Mouse (Mus musculus) regulatory T cell (primary cell): ENCODE measurements around the gene Pank2.
"Not testable (repeated sequence)": the region's sequence is repeated elsewhere in the genome, so short reads cannot be mapped to it uniquely, and the experiment has no call there.

Experiments
- in situ Hi-C: fragments of 300-600 bp; cut with MboI, MseI; formaldehyde crosslinking; loops from one replicate; pipeline ENCODE4 v1.15.1; 2025; ENCODE audit warnings: high pct_unique_total_duplicates

The Pank2 gene

GRCm38 (mm10) chr2:131260544-131261307 lies 1.6 kb upstream of the Pank2 start:
- in situ Hi-C loops, result no loop called here

- in situ Hi-C loops, result no loop called here
These were observed 648 bp upstream of the Pank2 start for GRCm38 (mm10) chr2:131261481-131262212.

GRCm38 (mm10) chr2:131262680-131263670 lies 680 bp downstream of the Pank2 start:
- in situ Hi-C loops, result no loop called here

GRCm38 (mm10) chr2:131264027-131264426 lies 1.7 kb downstream of the Pank2 start:
- in situ Hi-C loops, result no loop called here

- in situ Hi-C loops, result loop anchor here (5.0 kb wide), 1 partner anchor 152 kb away; no protein-coding TSS in a partner anchor
These were observed 2.8 kb downstream of the Pank2 start for GRCm38 (mm10) chr2:131265056-131265455.

- in situ Hi-C loops, result loop anchor here (10.0 kb wide), 1 partner anchor 249 kb away; no protein-coding TSS in a partner anchor
These were observed 13.2 kb downstream of the Pank2 start for GRCm38 (mm10) chr2:131275493-131275892.

GRCm38 (mm10) chr2:131276722-131277121 lies 14.4 kb downstream of the Pank2 start:
- in situ Hi-C loops, result loop anchor here (10.0 kb wide), 1 partner anchor 248 kb away; no protein-coding TSS in a partner anchor

GRCm38 (mm10) chr2:131281596-131281995 lies 19.3 kb downstream of the Pank2 start:
- in situ Hi-C loops, result no loop called here

GRCm38 (mm10) chr2:131286276-131286675 lies 24.0 kb downstream of the Pank2 start:
- in situ Hi-C loops, result no loop called here

GRCm38 (mm10) chr2:131290669-131291068 lies 28.4 kb downstream of the Pank2 start:
- in situ Hi-C loops, result no loop called here

GRCm38 (mm10) chr2:131296746-131297261 lies 34.5 kb downstream of the Pank2 start:
- in situ Hi-C loops, result no loop called here

- in situ Hi-C loops, result not testable (repeated sequence)
These were observed 36.4 kb downstream of the Pank2 start for GRCm38 (mm10) chr2:131298674-131299073.

- in situ Hi-C loops, result no loop called here
These were observed 38.2 kb downstream of the Pank2 start for GRCm38 (mm10) chr2:131300485-131300884.

GRCm38 (mm10) chr2:131301635-131302034 lies 39.3 kb downstream of the Pank2 start:
- in situ Hi-C loops, result no loop called here

- in situ Hi-C loops, result no loop called here
These were observed 42.2 kb downstream of the Pank2 start for GRCm38 (mm10) chr2:131304497-131304896.

GRCm38 (mm10) chr2:131305226-131305625 lies 42.9 kb downstream of the Pank2 start:
- in situ Hi-C loops, result not testable (repeated sequence)

GRCm38 (mm10) chr2:131307391-131307790 lies 45.1 kb downstream of the Pank2 start:
- in situ Hi-C loops, result no loop called here

- in situ Hi-C loops, result no loop called here
These were observed 45.5 kb downstream of the Pank2 start for GRCm38 (mm10) chr2:131307822-131308221.

GRCm38 (mm10) chr2:131309296-131309695 lies 47.0 kb downstream of the Pank2 start:
- in situ Hi-C loops, result no loop called here

- in situ Hi-C loops, result no loop called here
These were observed 53.9 kb downstream of the Pank2 start for GRCm38 (mm10) chr2:131316167-131316566.

GRCm38 (mm10) chr2:131319401-131319800 lies 57.1 kb downstream of the Pank2 start:
- in situ Hi-C loops, result no loop called here
